Mouse (Mus musculus): ENCODE results near the gene Vac14. TPM values are rescaled to one million over a fixed set of nuclear protein-coding genes. Genes with fewer than 3 reads are reported as not detected.

Vac14 gene
- polyA plus RNA-seq, 1 experiment from 2014 or later = 29.3 TPM

DNA sequence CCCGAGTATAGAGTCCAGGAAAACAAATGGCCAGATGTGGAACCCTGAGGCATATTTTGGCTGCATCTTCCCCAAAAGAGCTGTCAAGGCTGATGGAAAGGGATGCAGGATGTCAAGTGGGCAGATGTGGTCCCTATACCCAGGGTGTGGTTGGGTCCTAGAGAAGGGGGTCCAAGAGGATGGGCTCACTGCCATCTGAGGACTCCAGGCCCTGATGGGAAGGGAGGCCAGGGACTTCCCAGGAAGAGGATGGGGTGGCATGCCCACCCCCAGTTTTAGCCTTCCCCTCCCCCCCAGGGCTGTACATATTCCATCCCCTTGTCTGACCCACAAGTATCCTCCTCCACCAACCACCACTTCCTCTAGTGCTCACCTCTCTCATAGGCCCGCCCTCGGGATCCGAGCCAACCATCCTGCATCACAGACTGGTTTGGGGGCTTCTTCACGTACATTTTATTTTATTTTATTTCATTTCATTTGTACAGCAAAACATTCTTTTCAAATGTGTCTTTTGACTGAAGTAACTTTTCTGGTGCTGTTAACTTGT lies 122.3 kb downstream of the Vac14 start:
- Histone ChIP-seq H3K4me2 (ENCODE audit: low read depth, low read length) (no peak overlapping the region), H3K9me3 (replicated peaks; ENCODE audit: control insufficient read depth, low read length) (no peaks in the 10 kb centered on the region), H3K36me3 (replicated peaks; ENCODE audit: control insufficient read depth, insufficient read depth, low read depth, low read length) (peaks cover 8% of the 10 kb centered on the region), H3K27ac (replicated peaks; ENCODE audit: low read depth, low read length) (no peak overlapping the region), H3K9ac (replicated peaks; ENCODE audit: low read length) (no peak overlapping the region), H3K27me3 (ENCODE audit: control insufficient read depth, insufficient read depth, low read length) (no peaks in the 10 kb centered on the region), H3K4me3 (ENCODE audit: low read depth, low read length) (no peak overlapping the region), H3K4me1 (ENCODE audit: control insufficient read depth, insufficient read depth, low read length) (no peaks in the 10 kb centered on the region)
- DNase-seq (ENCODE audit: low spot score) (no peak), ATAC-seq (replicated peaks; ENCODE audit: insufficient number of reproducible peaks, low FRiP score, low TSS enrichment, low read depth) (no peak)
- WGBS = 86% methylated on average over 5 of the region's 5 CpGs

DNA sequence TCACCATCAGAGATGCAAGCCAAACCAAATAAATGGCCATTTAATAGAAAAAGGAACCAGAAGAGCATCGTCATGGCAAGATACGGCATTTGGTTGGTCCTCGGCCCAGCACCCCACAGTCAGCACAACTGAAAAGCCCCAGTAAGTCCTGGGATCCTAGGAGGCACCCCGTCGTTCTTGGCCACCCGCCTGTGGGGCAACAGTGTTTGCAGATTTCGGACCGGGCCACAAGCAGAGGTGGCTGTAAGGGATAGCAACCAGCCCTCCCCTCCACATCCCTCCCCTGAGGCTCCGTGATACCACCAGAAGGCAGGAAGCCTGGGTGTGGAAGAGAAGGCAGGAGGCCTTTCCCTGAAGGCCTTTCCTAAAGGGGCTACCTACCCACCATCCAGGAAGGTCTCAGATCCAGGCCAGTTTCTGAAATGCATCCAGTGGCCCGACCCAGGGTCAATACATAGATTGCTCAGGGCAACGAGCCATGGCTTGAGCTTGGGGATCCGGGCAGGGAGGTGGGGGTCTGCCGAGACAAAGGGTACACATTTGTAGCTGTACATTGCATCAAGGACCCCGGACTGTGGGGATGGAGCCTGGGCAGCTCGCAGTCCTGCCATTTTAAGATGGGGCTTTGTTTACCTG lies 123.5 kb downstream of the Vac14 start:
- Histone ChIP-seq H3K36me3 (replicated peaks; ENCODE audit: control insufficient read depth, insufficient read depth, low read depth, low read length) (peaks cover 8% of the 10 kb centered on the region), H3K4me3 (ENCODE audit: low read depth, low read length) (no peak overlapping the region), H3K27ac (replicated peaks; ENCODE audit: low read depth, low read length) (no peak overlapping the region), H3K4me1 (ENCODE audit: control insufficient read depth, insufficient read depth, low read length) (no peaks in the 10 kb centered on the region), H3K27me3 (ENCODE audit: control insufficient read depth, insufficient read depth, low read length) (no peaks in the 10 kb centered on the region), H3K9ac (replicated peaks; ENCODE audit: low read length) (no peak overlapping the region), H3K4me2 (ENCODE audit: low read depth, low read length) (no peak overlapping the region), H3K9me3 (replicated peaks; ENCODE audit: control insufficient read depth, low read length) (no peaks in the 10 kb centered on the region)
- ATAC-seq (replicated peaks; ENCODE audit: insufficient number of reproducible peaks, low FRiP score, low TSS enrichment, low read depth) = no peak
- 73% methylated on average over 15 of the region's 15 CpGs for WGBS
- no peak for DNase-seq (ENCODE audit: low spot score)

DNA sequence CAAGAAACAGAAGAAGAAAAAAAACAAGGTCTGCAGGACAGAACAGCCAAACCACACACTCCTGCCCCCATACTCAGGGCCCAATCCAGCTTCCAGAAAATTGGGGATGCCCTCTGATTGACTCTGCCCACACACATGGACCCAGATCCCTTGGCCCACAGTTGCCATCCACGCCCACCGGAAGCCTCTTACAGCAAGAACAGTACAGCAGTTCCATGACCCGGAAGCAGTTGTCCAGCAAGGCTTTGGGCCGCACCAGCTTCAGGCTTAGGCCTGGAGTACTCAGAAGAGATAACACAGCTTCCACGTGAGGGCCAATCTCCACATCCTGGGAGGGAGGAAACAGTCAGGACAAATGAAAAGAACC lies 124.0 kb downstream of the Vac14 start:
- peaks cover 3% of the 10 kb centered on the region for H3K36me3 ChIP-seq (replicated peaks; ENCODE audit: control insufficient read depth, insufficient read depth, low read depth, low read length)
- no peaks in the 10 kb centered on the region for H3K9me3 ChIP-seq (replicated peaks; ENCODE audit: control insufficient read depth, low read length)
- no peak for DNase-seq (ENCODE audit: low spot score)
- no peak overlapping the region for H3K4me2 ChIP-seq (ENCODE audit: low read depth, low read length)
- H3K4me1 ChIP-seq (ENCODE audit: control insufficient read depth, insufficient read depth, low read length) = no peaks in the 10 kb centered on the region
- no peak overlapping the region for H3K27ac ChIP-seq (replicated peaks; ENCODE audit: low read depth, low read length)
- H3K27me3 ChIP-seq (ENCODE audit: control insufficient read depth, insufficient read depth, low read length) = no peaks in the 10 kb centered on the region
- no peak for ATAC-seq (replicated peaks; ENCODE audit: insufficient number of reproducible peaks, low FRiP score, low TSS enrichment, low read depth)
- H3K4me3 ChIP-seq (ENCODE audit: low read depth, low read length) = no peak overlapping the region
- WGBS = 86% methylated on average over 5 of the region's 5 CpGs
- H3K9ac ChIP-seq (replicated peaks; ENCODE audit: low read length) = no peak overlapping the region

DNA sequence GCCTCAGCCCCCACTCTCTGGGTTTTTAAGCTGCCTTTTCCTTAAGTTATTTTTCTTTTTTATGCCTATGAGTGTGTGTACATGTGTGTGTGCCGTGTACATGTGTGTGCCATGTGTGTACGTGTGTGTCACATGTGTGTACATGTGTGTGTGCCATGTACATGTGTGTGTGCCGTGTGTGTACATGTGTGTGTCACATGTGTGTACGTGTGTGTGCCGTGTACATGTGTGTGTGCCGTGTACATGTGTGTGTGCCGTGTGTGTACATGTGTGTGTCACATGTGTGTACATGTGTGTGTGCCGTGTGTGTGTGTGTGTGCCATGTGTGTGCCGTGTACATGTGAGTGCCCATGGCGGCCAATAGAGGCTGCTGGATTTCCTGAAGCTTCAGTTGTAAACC lies 126.8 kb downstream of the Vac14 start:
- DNase-seq (ENCODE audit: low spot score) (no peak), ATAC-seq (replicated peaks; ENCODE audit: insufficient number of reproducible peaks, low FRiP score, low TSS enrichment, low read depth) (no peak)
- Histone ChIP-seq H3K9ac (replicated peaks; ENCODE audit: low read length) (no peak overlapping the region), H3K4me3 (ENCODE audit: low read depth, low read length) (no peak overlapping the region), H3K36me3 (replicated peaks; ENCODE audit: control insufficient read depth, insufficient read depth, low read depth, low read length) (no peaks in the 10 kb centered on the region; the same call in 1 of the 2 replicates), H3K27ac (replicated peaks; ENCODE audit: low read depth, low read length) (no peak overlapping the region), H3K9me3 (replicated peaks; ENCODE audit: control insufficient read depth, low read length) (no peaks in the 10 kb centered on the region), H3K27me3 (ENCODE audit: control insufficient read depth, insufficient read depth, low read length) (no peaks in the 10 kb centered on the region), H3K4me1 (ENCODE audit: control insufficient read depth, insufficient read depth, low read length) (no peaks in the 10 kb centered on the region), H3K4me2 (ENCODE audit: low read depth, low read length) (no peak overlapping the region)
- WGBS = 96% methylated on average over 10 of the region's 10 CpGs

DNA sequence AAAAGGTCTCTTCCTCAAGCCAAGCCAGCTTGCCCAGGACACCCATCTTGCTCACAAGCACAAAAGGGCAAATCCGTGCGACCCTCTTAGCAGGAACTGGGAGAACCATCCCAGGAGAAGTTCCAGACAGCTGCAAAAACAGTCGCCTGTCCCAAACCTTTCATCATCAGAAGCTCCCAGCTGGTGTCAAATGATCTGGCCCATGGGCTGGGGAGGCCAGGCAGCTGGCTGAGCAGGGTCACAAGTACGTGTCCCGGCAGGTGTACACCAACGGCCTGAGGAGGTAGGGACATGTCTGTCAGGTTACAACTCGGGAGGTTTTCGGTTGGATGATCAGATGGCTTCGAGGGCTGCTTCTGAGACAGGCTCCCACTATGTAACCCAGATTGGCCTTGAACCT lies 128.3 kb downstream of the Vac14 start:
- H3K27me3 ChIP-seq (ENCODE audit: control insufficient read depth, insufficient read depth, low read length) = no peaks in the 10 kb centered on the region
- no peak for ATAC-seq (replicated peaks; ENCODE audit: insufficient number of reproducible peaks, low FRiP score, low TSS enrichment, low read depth)
- H3K36me3 ChIP-seq (replicated peaks; ENCODE audit: control insufficient read depth, insufficient read depth, low read depth, low read length) = no peaks in the 10 kb centered on the region
- no peaks in the 10 kb centered on the region for H3K4me1 ChIP-seq (ENCODE audit: control insufficient read depth, insufficient read depth, low read length)
- H3K9ac ChIP-seq (replicated peaks; ENCODE audit: low read length) = no peak overlapping the region; the same call in 1 of the 2 replicates
- no peak overlapping the region for H3K4me2 ChIP-seq (ENCODE audit: low read depth, low read length)
- H3K27ac ChIP-seq (replicated peaks; ENCODE audit: low read depth, low read length) = no peak overlapping the region
- no peak overlapping the region for H3K4me3 ChIP-seq (ENCODE audit: low read depth, low read length)
- WGBS = 58% methylated on average over 9 of the region's 9 CpGs
- no peak for DNase-seq (ENCODE audit: low spot score)
- no peaks in the 10 kb centered on the region for H3K9me3 ChIP-seq (replicated peaks; ENCODE audit: control insufficient read depth, low read length)

DNA sequence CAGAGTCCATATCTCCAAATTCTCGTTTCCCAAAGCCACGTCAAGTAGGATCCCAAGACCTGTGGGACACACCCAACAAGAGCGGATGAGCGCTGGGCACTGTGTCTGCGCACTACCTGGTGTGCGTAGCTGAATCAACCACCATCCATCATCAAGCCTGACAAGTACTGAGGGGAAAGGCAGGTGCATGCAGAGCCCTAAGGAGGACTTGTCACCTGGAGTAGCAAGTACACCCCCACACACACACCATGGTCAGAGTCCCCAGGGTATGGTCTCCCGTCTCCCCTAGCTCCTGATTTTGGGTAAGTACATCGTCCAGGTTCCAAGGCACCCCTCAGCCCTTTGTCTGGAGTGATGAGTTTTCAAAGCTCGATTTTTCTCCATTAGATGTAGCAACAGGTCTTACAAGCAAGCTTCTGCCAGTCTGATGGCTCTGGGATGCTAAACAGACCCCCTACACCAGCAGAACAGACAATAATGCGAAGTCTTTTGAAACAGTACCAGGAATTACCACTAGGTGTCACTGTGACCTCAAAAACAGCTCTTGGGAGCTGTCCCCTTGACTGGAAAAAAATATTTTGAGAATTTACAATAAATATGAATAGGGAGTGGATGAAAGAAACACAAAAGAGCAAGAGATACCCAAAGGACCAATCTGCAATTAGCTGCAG lies 131.2 kb downstream of the Vac14 start:
- Histone ChIP-seq H3K36me3 (replicated peaks; ENCODE audit: control insufficient read depth, insufficient read depth, low read depth, low read length) (no peaks in the 10 kb centered on the region), H3K4me2 (ENCODE audit: low read depth, low read length) (no peak overlapping the region), H3K9me3 (replicated peaks; ENCODE audit: control insufficient read depth, low read length) (no peaks in the 10 kb centered on the region), H3K9ac (replicated peaks; ENCODE audit: low read length) (no peak overlapping the region), H3K27ac (replicated peaks; ENCODE audit: low read depth, low read length) (no peak overlapping the region), H3K4me1 (ENCODE audit: control insufficient read depth, insufficient read depth, low read length) (no peaks in the 10 kb centered on the region), H3K4me3 (ENCODE audit: low read depth, low read length) (no peak overlapping the region), H3K27me3 (ENCODE audit: control insufficient read depth, insufficient read depth, low read length) (no peaks in the 10 kb centered on the region)
- DNase-seq (ENCODE audit: low spot score) (peak; percentile 89), ATAC-seq (replicated peaks; ENCODE audit: insufficient number of reproducible peaks, low FRiP score, low TSS enrichment, low read depth) (0 out of 2 replicates have a peak, but pooled peaks have one; percentile 35)
- WGBS = 62% methylated on average over 10 of the region's 10 CpGs

DNA sequence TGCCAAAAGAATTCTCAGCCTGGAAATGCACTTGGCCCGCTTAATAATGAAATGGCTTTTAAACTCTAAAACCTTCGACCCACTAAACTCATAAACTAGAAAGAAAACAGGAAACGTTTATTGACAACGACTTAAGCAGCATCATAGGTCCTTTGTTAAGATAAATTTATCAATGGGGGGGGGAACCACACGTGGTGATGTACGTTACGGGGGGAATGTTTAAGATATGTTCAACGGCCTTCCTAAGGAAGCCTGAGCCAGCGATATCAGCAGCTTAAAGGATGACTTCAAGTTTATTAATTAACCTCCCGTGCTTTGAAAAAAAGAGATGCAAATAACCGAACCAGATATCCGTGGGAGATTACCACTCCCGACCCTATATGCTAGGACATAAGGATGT lies 131.9 kb downstream of the Vac14 start:
- Histone ChIP-seq H3K27me3 (ENCODE audit: control insufficient read depth, insufficient read depth, low read length) (no peaks in the 10 kb centered on the region), H3K36me3 (replicated peaks; ENCODE audit: control insufficient read depth, insufficient read depth, low read depth, low read length) (no peaks in the 10 kb centered on the region), H3K9me3 (replicated peaks; ENCODE audit: control insufficient read depth, low read length) (no peaks in the 10 kb centered on the region), H3K27ac (replicated peaks; ENCODE audit: low read depth, low read length) (no peak overlapping the region), H3K4me1 (ENCODE audit: control insufficient read depth, insufficient read depth, low read length) (no peaks in the 10 kb centered on the region), H3K4me2 (ENCODE audit: low read depth, low read length) (no peak overlapping the region), H3K9ac (replicated peaks; ENCODE audit: low read length) (no peak overlapping the region), H3K4me3 (ENCODE audit: low read depth, low read length) (no peak overlapping the region)
- ATAC-seq (replicated peaks; ENCODE audit: insufficient number of reproducible peaks, low FRiP score, low TSS enrichment, low read depth) = no peak
- no peak for DNase-seq (ENCODE audit: low spot score)
- WGBS = 53% methylated on average over 13 of the region's 13 CpGs

DNA sequence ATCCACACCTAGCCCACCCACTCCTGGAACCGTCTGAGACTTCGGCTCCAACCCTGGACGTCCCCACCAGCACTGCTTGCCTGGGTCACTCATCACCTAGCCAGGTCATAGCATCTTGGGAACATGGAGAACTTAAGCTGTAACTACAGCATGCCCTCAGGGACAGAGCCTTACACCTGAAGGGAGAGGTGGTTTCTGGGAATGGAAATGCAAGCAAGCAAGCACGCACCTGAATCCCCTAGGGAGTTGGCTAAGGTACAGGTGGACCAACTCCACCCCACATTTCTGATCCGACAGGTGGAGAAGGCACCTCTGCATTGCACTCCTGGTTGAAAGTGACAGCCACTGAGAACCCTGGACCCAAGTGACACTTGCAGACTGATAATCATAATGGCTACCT lies 133.1 kb downstream of the Vac14 start:
- Histone ChIP-seq H3K9me3 (replicated peaks; ENCODE audit: control insufficient read depth, low read length) (no peaks in the 10 kb centered on the region), H3K4me1 (ENCODE audit: control insufficient read depth, insufficient read depth, low read length) (no peaks in the 10 kb centered on the region), H3K4me3 (ENCODE audit: low read depth, low read length) (no peak overlapping the region), H3K27me3 (ENCODE audit: control insufficient read depth, insufficient read depth, low read length) (no peaks in the 10 kb centered on the region), H3K36me3 (replicated peaks; ENCODE audit: control insufficient read depth, insufficient read depth, low read depth, low read length) (no peaks in the 10 kb centered on the region), H3K27ac (replicated peaks; ENCODE audit: low read depth, low read length) (no peak overlapping the region), H3K4me2 (ENCODE audit: low read depth, low read length) (no peak overlapping the region), H3K9ac (replicated peaks; ENCODE audit: low read length) (no peak overlapping the region)
- ATAC-seq (replicated peaks; ENCODE audit: insufficient number of reproducible peaks, low FRiP score, low TSS enrichment, low read depth) (no peak), DNase-seq (ENCODE audit: low spot score) (no peak)
- WGBS = 81% methylated on average over 5 of the region's 5 CpGs

All from embryonic facial prominence, embryonic 11.5 days (tissue).